Mouse (Mus musculus) ES-E14 (cell line): Measurements from ENCODE around the gene Dapk1.

Source experiments
- CHD2 ChIP-seq: IDR thresholded peaks from 2 replicates; pipeline ENCODE4 v1.6.1; 2014; ENCODE audit warnings: mild to moderate bottlenecking, low read depth, low read length, inconsistent platforms
- MAFK ChIP-seq: IDR thresholded peaks from 2 replicates; pipeline ENCODE4 v1.6.1; 2014; ENCODE audit warnings: mild to moderate bottlenecking, low read depth, low read length, inconsistent platforms; ENCODE audit not compliant: insufficient read depth
- ZC3H11A ChIP-seq: IDR thresholded peaks from 2 replicates; pipeline ENCODE4 v1.6.1; 2012; ENCODE audit warnings: low read depth, mild to moderate bottlenecking, inconsistent platforms, low read length, borderline replicate concordance

DNA sequence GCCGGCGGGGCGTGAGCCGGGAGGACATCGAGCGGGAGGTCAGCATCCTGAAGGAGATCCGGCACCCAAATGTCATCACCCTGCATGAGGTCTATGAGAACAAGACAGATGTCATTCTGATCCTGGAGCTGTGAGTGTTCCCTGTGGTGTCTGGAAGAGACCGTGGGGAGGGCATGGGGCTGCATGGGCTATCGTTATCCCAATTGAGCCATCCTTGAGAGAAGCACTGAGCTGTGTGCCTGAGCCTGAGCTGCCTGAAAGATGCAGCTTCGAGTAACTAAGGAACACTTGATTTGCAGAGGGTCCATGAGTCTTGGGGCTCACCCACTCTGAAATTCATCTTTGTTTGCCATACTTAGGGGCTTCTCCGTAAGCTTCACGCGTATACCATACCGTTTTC lies 94.6 kb downstream of the Dapk1 start:
- TF ChIP-seq CHD2, result no peak
- TF ChIP-seq MAFK, result no peak
- TF ChIP-seq ZC3H11A, result no peak
